Mouse (Mus musculus): ENCODE data around the gene Celf1.

The Celf1 gene

DNA sequence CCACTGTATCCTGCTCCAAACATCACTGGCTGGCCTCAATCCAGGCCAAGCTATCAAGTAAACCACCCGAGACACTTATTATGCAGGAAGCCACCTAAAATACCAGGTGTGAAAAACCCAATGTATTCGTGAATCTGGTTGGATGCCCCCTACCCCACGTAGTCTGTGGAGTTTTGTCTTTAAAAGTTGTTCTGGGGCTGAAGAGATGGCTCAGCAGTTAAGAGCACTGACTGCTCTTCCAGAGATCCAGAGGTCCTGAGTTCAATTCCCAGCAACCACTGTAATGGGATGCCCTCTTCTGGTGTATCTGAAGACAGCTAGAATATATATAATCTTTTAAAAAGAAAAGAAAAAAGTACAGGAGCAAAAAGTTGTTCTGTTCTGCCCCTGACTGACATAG is 1.8 kb upstream of the Celf1 start:
- CTCF ChIA-PET = interaction anchor here (0.5 to 0.6 kb wide), 2 partner anchors 10 to 199 kb away, joined by 3 to 5 read pairs; no protein-coding TSS in a partner anchor

DNA sequence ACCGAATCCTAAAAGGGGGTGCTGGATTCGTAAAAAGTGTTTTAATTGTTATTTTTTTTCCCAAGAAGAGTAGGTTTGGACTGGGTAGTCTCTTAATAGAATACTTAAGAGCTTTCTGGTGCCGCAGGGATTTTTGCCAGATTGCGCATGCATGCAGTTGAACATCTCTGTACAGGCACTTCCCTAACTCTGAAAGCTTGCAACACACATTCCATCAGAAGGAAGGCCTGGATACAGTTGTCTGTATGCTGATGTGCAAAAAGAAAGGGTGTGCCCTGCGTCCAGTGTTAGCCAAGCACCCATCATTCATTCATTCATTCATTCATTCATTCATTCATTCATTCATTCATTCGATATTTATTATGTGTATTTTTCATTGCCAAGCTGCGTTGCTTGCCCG is 432 bp upstream of the Celf1 start:
- CTCF ChIA-PET = interaction anchor here (0.7 to 1.0 kb wide), 2 partner anchors 14 to 115 kb away, joined by 3 read pairs; no protein-coding TSS in a partner anchor

DNA sequence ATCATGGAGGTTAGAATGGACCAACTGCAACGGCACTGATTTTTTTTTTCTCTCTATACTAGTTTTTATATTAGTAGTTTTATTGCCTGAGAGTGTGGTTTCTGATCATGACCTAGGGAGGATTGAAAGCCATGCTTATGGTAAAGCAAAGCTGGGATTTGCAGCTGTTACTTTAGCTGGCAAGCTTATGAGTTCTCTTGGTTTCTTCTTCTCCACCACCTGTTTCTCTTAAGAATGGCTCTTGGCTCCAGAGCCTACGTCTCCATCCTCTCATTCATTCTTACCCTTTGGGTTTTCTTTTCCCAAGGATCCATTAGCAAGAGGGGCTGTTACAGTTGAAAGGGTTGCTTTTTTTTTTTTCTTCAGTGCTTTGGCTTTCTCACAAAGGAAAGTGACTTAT is 1.6 kb downstream of the Celf1 start:
- CTCF ChIA-PET = interaction anchor here (0.9 kb wide), 1 partner anchor 8 kb away, joined by 3 read pairs; no protein-coding TSS in a partner anchor

DNA sequence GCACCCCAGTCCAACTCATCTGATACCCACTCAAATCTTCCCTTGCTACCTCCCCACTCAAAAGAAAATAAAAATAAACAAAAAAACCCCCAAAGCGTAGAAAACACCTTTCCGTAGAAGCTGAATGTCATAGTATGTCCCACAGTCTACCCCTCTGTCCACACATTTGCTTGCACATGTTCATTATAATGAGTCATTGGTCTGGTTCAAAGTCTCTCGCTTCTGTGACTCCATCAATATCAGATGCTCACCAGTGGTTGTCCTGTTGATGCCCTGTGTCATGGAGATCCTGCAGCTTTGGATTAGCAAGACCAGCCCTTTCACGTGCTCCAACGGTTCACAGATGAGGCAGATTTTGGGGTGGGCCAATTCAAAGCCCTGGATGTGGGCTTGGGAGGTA is 10.0 kb downstream of the Celf1 start:
- CTCF ChIA-PET = interaction anchor here (1.1 kb wide), 1 partner anchor 9 kb away, joined by 3 read pairs; no protein-coding TSS in a partner anchor

DNA sequence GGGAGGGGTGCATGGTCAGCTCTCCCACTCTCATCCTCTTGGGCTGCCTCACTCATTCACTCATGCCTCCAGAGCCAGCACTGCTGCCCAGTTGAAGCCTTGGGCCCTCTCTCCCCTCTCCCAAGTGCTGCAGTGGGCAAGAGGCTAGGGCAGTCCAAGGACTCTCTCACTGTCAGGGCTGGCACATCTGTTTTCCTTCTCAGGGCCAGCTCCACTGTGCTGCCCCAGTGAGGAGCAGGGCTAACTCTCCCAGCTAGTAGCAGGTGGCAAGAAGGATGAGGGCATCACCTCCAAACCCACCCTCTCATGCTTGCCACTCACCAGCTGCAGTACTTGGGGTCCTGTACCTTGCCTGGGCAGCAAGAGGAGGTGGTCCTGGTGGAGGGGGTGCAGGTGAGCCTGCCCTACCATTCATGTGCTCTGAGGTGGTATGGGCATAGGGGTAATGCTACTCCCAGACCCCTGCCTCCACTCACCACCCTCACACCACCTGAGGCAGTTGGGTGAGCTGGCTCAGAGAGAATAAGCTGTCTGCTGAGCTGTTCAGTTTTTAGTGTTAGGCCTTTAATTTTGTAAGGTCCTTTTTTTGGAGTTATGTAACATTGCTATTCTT is 10.5 kb downstream of the Celf1 start:
- CTCF ChIA-PET = no interaction called here

DNA sequence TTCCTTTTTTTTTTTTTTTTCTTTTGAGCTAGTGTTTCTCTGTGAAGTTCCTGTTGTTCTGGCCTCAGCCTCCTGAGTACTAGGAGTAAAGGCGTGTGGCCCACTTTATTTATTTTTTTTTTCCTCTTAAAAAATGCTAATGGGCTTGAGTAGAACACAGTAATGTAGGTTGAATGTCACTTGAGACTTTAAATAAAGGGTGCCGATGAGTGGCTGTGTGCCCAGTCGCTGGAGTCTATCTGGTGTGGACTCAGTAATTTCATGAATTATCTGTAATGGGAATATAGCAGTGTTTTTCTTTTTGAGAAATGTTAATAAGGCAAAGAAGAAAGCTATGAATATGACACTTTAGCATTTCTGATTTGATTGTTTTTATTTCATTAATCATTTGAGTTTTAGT is 13.3 kb downstream of the Celf1 start:
- CTCF ChIA-PET = interaction anchor here (0.6 to 0.7 kb wide), 2 partner anchors 13 to 239 kb away, joined by 3 read pairs; partner anchors contain the start of gene Celf1

DNA sequence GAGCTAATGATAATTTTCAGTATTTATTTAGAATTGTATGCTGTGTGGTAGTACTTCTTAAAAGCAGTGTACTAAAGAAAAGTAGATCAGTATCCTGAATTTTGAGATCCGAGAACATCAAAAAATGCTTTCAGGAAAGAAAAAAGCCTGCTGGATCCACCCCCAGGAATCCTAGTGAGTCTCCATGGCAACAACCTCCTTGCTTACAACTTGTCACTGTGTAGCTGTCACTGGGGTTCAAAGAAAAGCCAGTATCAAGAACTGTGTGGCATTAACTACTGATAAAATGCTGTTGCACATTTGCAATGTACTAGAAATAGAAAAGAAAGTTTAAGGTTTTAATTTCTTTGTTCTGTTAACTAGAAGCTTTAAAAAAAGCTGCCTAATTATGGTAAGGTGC is 15.9 kb downstream of the Celf1 start:
- CTCF ChIA-PET = interaction anchor here (0.5 kb wide), 1 partner anchor 43 kb away, joined by 3 read pairs; no protein-coding TSS in a partner anchor

DNA sequence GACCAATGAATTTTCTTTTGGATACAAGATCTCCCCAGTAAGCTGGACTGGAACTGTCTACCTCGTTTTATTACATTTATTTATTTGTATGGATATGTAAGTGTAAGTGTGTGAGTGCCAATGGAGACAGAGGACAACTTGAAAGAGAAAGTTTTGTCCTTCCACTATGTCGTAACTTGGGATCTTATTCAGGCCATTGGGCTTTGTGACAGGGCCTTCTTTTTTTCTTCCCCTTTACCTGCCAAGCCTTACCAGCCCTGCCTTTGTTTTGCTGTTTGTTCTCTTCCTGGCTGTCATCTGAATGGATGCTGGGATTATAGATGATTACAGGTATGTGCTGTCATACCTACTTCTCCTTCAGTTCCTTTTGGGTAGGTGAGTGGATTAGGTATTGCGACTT is 18.7 kb downstream of the Celf1 start:
- CTCF ChIA-PET = no interaction called here

DNA sequence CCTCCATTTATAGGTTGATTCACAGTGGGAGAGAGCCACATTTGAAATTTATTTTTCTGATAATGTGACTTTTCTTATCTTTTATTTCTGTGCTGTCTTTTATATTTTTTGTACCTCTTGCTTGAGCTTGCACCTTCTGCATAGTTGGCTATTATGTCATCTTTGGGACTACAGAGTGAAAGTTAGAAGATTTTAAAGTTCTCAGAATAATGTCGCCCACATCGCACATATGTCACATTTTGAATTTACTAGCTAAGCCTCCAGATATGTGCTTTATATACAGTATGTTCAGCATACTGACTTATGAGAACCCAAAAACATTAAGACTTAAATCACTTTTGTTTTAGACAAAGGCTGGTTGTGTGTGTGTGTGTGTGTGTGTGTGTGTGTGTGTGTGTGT is 19.8 kb downstream of the Celf1 start:
- CTCF ChIA-PET = no interaction called here

DNA sequence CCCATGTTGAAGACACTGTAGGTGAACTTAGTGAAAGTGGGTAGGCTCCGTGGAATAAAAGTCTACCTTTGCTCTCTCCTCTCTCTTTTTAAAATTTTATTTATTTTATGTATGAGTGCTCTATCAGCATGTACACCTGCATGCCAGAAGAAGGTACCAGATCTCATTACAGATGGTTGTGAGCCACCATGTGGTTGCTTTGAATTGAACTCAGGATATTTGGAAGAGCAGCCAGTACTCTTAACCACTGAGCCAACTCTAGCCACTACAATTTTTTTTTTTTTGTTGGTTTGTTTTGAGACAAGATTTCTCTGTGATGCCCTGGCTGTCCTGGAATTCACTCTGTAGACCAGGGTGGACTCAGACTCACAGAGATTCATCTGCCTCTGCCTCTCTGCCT is 23.1 kb downstream of the Celf1 start:
- CTCF ChIA-PET = no interaction called here

DNA sequence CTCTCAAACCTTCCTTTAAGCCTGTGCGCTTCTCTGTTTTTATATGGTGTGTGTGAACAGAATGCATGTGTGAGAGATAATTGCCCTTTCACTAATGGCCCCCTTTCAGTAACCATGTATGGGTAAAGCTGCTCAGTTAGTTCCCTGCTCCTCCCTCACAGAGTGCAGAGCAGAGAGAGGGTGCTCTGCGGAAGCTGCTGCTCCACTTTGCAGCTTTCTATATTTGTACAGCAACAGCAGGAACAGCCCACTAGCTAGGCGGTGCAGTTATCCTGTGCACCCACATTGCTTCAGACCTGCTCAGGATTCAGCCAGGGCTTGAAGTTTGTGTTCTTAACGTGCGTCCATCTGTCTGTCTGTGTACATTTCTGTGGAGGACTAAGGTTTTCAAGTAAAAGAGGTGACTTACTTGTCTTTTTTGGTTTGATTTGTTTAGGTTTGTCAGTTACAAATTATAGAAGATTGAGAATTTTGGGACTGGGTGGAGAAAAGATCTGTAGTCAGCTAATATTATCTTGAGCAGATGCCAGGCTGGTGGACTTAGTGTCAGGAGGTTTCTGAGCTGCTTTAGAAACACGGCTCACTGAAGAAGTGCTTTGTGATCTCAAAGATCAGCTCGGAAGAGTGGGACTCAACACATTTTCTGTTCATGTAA is 24.8 kb downstream of the Celf1 start:
- CTCF ChIA-PET = no interaction called here

DNA sequence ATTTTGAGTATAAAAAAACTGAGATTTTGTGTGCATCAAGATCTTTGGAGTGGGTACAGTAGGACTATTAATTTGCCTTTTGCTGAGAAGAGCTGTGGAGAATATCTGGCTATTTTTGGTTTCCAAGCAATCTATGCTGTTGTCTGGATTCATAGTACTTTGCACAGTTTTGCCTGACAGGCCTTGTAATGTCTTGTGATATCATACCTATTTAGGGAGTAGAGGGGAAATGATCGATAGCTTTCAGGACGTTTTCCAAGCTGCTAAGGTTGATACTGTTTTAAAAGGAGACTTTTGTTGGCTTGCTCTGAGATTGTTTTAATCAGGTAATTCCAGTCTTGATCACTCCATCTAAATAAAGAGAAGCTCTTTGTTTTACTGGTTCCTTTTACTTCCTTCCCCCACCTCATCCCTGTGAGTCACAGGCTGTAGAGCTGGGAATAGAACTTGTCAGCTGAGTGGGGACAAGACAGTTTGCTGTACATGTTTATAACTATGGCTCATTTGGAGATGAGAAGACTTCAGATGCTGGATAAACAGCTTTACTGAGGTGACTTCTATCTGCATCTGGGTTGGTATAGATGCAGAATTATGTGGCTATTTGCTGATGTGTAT is 25.4 kb downstream of the Celf1 start:
- CTCF ChIA-PET = no interaction called here

DNA sequence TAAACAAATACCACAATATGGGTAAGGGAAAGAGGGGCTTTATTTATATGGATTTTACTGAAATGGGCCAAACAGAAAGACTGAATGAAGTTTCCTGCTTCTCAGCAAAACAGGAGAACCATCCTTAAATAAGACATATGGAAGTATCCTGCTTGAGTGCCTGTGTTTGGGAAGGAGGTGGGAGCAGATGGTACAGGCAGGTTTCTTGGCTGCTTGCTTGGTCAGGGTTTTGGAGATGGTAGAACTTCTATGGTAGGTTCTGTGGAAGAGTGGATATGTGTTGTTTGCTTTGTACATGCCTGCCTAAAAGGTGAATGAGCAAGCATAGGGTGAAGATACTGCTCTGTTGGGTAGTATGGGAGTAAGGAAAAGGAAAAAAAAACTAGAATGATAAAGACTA is 30.4 kb downstream of the Celf1 start:
- CTCF ChIA-PET = no interaction called here

DNA sequence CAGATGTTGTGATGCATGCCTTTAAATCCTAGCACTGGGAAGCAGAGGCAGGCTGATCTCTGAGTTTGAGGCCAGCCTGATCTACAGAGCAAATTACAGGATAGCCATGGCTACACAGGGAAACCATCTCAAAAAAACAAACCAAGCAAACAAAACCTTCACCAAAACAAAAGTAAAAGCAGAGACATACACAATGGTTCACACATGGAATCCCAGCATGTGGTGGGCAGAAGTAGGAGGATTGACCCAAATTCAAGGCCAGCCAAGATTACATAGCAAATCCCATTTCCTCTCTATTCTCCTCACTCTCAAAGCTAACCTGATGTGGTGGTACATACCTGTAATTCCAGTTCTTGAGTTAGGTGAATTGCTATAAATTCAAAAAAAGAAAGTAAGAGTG is 33.9 kb downstream of the Celf1 start:
- CTCF ChIA-PET = no interaction called here

DNA sequence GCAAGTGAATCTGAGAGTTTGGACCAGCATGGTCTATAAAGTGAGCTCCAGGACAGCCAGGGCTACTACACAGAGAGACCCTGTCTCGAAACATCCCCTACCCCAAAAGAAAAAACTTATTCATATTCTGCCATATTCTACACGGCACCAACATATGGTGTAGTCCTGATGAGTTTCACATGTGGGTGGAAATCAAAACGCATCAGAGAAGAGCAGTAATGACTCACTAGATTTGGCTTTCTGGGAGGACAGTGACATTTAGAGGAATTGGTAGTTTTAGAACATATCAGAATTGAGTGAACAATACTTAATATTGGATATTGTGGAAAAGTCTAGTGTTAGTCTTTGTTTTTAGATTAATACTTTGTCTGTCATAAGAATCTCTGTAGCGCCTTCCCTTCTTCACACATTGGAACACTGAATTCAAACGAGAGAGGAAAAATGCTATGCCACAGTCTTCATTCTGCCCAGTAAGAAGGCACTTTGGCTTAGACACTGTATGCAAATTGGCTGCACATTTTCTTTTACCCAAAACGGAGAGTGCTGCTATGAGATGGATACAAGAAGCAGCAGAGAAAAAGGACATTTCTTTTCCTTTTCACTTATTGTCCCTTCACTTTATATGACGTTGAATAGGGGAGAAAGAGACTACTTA is 35.1 kb downstream of the Celf1 start:
- CTCF ChIA-PET = no interaction called here

DNA sequence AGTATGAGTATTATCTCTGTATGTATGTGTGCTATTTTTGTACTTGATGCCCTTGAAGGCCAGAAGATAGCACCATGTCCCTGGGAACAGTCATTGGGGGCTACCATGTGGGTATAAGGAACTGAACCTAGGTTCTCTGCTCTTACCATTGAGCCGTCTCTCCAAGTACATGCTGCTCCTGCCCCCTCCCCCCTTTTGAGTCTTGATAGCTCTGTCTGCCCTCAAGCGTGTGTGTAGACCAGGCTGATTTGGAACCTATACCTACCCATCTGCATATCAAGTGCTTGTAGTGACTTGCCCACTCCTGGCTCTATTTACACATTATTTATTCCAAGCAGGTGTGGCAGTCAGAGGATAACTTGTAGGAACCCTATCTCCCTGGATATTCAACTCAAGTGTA is 36.4 kb downstream of the Celf1 start:
- CTCF ChIA-PET = no interaction called here

DNA sequence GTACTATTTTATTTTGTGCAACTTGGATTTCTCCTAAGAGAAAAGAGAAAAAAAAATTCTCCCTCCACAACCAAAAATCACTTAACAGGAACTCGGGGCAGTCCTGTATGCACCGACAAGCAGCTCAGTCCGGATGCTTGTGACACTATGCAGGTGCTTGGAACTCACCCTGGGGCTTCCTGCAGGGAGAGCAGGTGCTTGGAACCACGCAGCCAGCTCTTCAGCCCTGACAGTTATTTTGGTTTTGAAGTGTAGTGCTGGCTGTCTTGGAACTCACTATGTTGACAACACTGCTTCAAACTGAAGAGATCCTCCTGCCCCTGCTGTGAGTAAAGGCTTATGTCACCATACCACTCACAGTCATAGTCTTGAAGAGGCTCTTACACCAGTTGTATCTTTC is 37.1 kb downstream of the Celf1 start:
- CTCF ChIA-PET = no interaction called here

DNA sequence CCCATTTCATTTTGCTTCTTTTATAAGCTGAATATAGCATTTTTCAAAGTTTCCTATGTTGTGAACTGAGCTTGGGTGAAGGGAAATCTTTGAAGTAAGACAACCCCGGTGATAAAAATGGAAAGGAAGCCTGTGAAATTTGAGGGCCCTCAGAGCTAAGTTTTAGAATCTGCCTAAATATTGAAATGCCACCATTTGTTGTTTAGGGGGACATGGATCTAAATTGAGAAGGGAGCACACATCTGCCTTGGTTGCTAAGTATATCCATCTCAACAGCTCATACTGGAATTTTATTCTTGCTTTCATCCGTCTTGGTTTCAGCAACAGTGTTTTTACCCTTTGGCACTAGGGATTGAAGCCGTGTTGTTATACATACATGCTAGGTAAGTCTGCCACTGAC is 45.9 kb downstream of the Celf1 start:
- CTCF ChIA-PET = no interaction called here

DNA sequence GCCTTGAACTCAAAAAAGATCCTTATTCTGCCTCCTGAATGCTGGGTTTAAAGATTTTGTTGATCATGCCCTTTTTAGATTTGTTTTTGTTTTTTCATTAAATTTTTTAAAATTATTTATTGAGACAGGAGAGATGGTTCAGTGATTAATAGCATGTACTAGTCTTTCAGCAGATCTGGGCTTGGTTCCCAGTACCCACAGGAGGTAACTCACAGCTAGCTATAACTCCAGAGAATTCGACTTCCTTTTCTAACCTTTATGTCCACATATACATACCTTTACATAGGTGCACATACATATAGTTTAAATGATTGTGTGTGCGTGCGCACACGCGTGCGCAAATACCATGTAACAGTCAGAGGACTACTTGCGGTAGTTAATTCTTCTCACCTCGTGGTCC is 68.4 kb downstream of the Celf1 start:
- CTCF ChIA-PET = no interaction called here

DNA sequence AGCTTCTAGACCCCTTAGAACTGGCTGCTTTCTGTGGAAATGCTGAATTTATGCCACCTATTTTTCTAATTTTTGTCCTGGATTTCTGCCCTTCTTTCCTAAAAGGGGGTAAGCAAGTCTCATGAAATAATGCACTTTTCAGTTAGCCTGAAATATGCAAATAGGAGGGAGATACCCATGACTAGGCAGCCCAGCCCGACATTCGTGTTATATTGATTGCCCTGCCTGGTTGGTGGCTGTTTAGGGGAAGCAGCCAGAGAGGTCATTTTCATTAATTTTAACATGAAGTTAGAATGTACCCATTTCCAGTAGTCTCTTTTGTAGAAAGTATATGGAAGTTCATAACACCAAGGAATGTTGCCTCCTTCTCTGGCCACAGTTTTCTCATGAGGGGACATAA is 73.7 kb downstream of the Celf1 start:
- CTCF ChIA-PET = no interaction called here

DNA sequence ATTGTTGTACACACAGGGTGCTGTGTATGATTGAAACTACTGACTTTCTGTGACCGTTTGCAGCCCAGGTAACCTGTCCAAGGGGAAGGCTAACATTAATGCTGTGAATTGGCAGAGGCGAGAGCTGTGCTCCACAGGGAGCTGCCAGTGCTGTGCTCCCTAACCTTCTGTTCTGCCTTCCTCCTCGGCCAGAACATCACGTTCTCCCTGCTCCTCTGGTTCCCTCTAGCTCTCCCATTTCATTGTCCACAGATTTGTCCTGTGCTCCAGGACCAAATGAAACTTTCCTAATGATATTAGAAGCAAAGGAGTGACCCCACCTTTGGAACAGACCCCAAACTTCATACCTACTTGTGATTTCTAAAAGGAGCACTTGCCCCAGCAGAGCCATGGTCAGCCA is 75.2 kb downstream of the Celf1 start:
- CTCF ChIA-PET = no interaction called here

DNA sequence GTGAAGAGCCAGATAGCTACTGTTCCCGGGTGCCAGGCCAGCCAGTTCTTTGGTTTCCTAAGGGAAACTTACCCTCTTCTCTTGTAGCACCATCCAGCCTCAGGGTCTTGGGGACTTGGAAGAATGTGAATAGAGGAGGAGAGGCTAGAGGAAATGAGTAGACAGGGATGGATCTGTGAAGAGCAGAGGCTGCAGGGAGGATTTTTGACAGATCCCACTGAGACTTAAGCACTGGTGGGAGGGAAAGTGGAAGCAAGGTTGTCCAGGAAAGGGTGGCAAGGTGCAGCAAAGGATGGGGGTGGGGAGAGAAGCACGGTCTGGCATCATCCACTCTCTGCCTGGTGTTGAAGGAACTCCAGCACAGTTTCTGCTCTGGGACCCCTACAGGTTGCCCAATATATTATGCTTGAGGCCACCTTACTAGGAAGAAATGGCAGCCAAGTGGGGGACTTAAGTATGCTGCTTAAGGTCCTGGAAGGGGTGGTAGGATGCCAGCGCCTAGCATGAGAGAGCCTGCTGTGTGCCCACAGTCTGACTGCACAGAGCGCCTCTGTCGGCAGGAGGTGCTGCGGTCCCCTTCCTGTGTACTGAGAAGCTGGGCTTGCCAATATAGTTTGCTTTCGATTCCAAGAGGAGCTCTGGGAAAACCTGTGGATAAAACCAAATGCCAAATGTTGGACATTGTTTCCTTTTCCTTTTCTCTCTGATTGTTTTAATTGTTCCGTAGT is 78.0 kb downstream of the Celf1 start:
- CTCF ChIA-PET = interaction anchor here (0.7 kb wide), 1 partner anchor 205 kb away, joined by 3 read pairs; no protein-coding TSS in a partner anchor

Data from spleen, embryonic (tissue).